Mouse (Mus musculus) adrenal gland, adult 2 months (tissue): ENCODE measurements around the gene Lmx1a. TPM values are rescaled to one million over a fixed set of nuclear protein-coding genes. Genes with fewer than 3 reads are reported as not detected.

ENCODE experiments used
- DNase-seq: peaks from one replicate; pipeline ENCODE4 v3.0.0; 2021
- polyA plus RNA-seq: library from polyadenylated mRNA; depleted of rRNA; stranded (reverse); fragments of >200 nt; gene quantifications from 2 replicates; pipeline ENCODE4 v1.2.3, GENCODE M21; 2012; rRNA removed
- total RNA-seq, 2 experiments: library from RNA; stranded (reverse); gene quantifications; 2 replicates each; pipeline ENCODE4 v1.2.3; 2021

Gene Lmx1a
- total and polyA plus RNA-seq, 3 experiments: 0.14 TPM; not detected in 2

GRCm38 (mm10) chr1:167885776-167886175 lies 196.7 kb downstream of the Lmx1a start:
- no peak for DNase-seq

GRCm38 (mm10) chr1:167888120-167888519 lies 199.1 kb downstream of the Lmx1a start:
- no peak for DNase-seq

- DNase-seq: no peak
Observed at GRCm38 (mm10) chr1:167888816-167889215, 199.8 kb downstream of the Lmx1a start.

GRCm38 (mm10) chr1:167896234-167896633 lies 207.2 kb downstream of the Lmx1a start:
- DNase-seq: peak; percentile 10

Other genes with a start within 250 kb of the Lmx1a start
- gene Lrrc52, start 222.5 kb upstream of the Lmx1a start, total RNA-seq: under 1 TPM in 1 of 2 experiments, not detected in 1; 0.66 TPM
- not detected in 2 replicates for gene Lrrc52, start 222.5 kb upstream of the Lmx1a start, polyA plus RNA-seq
- gene Rxrg, start 90.9 kb upstream of the Lmx1a start, total RNA-seq: 10 to 100 TPM in 1 of 2 experiments, 1 to 10 TPM in 1; 5.4 to 10.0 TPM
- gene Rxrg, start 90.9 kb upstream of the Lmx1a start, polyA plus RNA-seq: 3.4 and 4.7 TPM in 2 replicates